Mouse (Mus musculus) myocyte (in vitro differentiated cells): Measurements from ENCODE around the gene Bcl3. TPM values are rescaled to one million over a fixed set of nuclear protein-coding genes. Genes with fewer than 3 reads are reported as not detected.

Source experiments
- H3K27me3 ChIP-seq: one replicate; pipeline ENCODE4 v1.6.1; 2011; ENCODE audit not compliant: control insufficient read depth, insufficient read depth, insufficient read length
- H3K36me3 ChIP-seq: one replicate; pipeline ENCODE4 v1.6.1; 2011; ENCODE audit not compliant: control insufficient read depth, insufficient read depth
- H3K4me2 ChIP-seq: one replicate; pipeline ENCODE4 v1.6.1; 2011; ENCODE audit warnings: low read depth, control low read depth
- H3K4me3 ChIP-seq: one replicate; pipeline ENCODE4 v1.5.1; 2011; ENCODE audit warnings: mild to moderate bottlenecking, control low read depth, moderate library complexity
- H3K79me2 ChIP-seq: one replicate; pipeline ENCODE4 v1.6.1; 2011; ENCODE audit not compliant: control insufficient read depth, insufficient read depth
- H3ac ChIP-seq: one replicate; pipeline ENCODE4 v1.6.1; 2011; ENCODE audit not compliant: control insufficient read depth, insufficient read length
- CEBPB ChIP-seq: IDR thresholded peaks from 2 replicates; pipeline ENCODE4 v1.6.1; 2011; ENCODE audit warnings: mild to moderate bottlenecking, moderate library complexity; ENCODE audit not compliant: poor library complexity, insufficient read depth, severe bottlenecking
- E2F4 ChIP-seq: IDR thresholded peaks from one replicate; pipeline ENCODE4 v1.6.1; 2011; ENCODE audit warnings: mild to moderate bottlenecking, control low read depth, moderate library complexity; ENCODE audit not compliant: insufficient read depth
- MAX ChIP-seq: IDR thresholded peaks from one replicate; pipeline ENCODE4 v1.6.1; 2011; ENCODE audit warnings: low read depth, mild to moderate bottlenecking, control low read depth
- MYOD1 ChIP-seq, 3 experiments: IDR thresholded peaks; one replicate each; pipeline ENCODE4 v1.6.1; 2011; ENCODE audit warnings: control low read depth in 2 of 3, low read depth in 2 of 3, mild to moderate bottlenecking in 2 of 3, moderate library complexity in 1 of 3; ENCODE audit not compliant: insufficient read length in 2 of 3, control insufficient read depth in 1 of 3
- MYOG ChIP-seq, 3 experiments: IDR thresholded peaks; one replicate each; pipeline ENCODE4 v1.6.1; 2011; ENCODE audit warnings: control low read depth in 2 of 3, low read depth in 2 of 3, mild to moderate bottlenecking in 2 of 3; ENCODE audit not compliant: insufficient read length in 2 of 3, control insufficient read depth in 1 of 3, insufficient read depth in 1 of 3
- POLR2A ChIP-seq: IDR thresholded peaks from one replicate; pipeline ENCODE4 v1.6.1; 2011; ENCODE audit warnings: low read depth, mild to moderate bottlenecking, control low read depth, moderate library complexity; ENCODE audit not compliant: insufficient read length
- POLR2AphosphoS2 ChIP-seq: IDR thresholded peaks from one replicate; pipeline ENCODE4 v1.6.1; 2011; ENCODE audit warnings: low read depth, control low read depth; ENCODE audit not compliant: insufficient read length
- REST ChIP-seq: IDR thresholded peaks from one replicate; pipeline ENCODE4 v1.6.1; 2011; ENCODE audit warnings: mild to moderate bottlenecking, control low read depth, moderate library complexity; ENCODE audit not compliant: insufficient read depth, insufficient read length
- SRF ChIP-seq: IDR thresholded peaks from one replicate; pipeline ENCODE4 v1.6.1; 2011; ENCODE audit warnings: low read depth; ENCODE audit not compliant: control insufficient read depth, insufficient read length
- TCF12 ChIP-seq: IDR thresholded peaks from one replicate; pipeline ENCODE4 v1.6.1; 2011; ENCODE audit warnings: mild to moderate bottlenecking, control low read depth; ENCODE audit not compliant: poor library complexity, insufficient read depth, severe bottlenecking
- TCF3 ChIP-seq: IDR thresholded peaks from one replicate; pipeline ENCODE4 v1.6.1; 2011; ENCODE audit warnings: low read depth, control low read depth; ENCODE audit not compliant: insufficient read length
- USF1 ChIP-seq: IDR thresholded peaks from one replicate; pipeline ENCODE4 v1.6.1; 2011; ENCODE audit warnings: low read depth, mild to moderate bottlenecking, control low read depth, moderate library complexity
- polyA plus RNA-seq: library from polyadenylated mRNA; unstranded; fragments of >200 nt; fragmentation: generic; extraction: Trizol; gene quantifications from one replicate; pipeline ENCODE4 v1.2.1, GENCODE M21; 2012; ENCODE audit warnings: missing spikeins

Bcl3 gene
- polyA plus RNA-seq, 1 experiment: 19.2 TPM

GRCm38 (mm10) chr7:19782645-19783044 is 39.9 kb downstream of the Bcl3 start:
- H3K27me3 ChIP-seq: no peaks in the 10 kb centered on the region
- no peak overlapping the region for H3K4me3 ChIP-seq
- H3K79me2 ChIP-seq: no peaks in the 10 kb centered on the region
- TF ChIP-seq CEBPB (no peak), POLR2AphosphoS2 (no peak), MAX (no peak), REST (no peak), POLR2A (no peak), E2F4 (no peak), MYOD1 (IDR thresholded peaks at IDR 0.05; ENCODE audit: control insufficient read depth in 1 of 3, insufficient read length in 2 of 3, low read depth in 2 of 3) (no peak), TCF3 (no peak), USF1 (no peak), SRF (no peak), TCF12 (no peak), MYOG (IDR thresholded peaks at IDR 0.05; ENCODE audit: control insufficient read depth in 1 of 3, insufficient read depth in 1 of 3, insufficient read length in 2 of 3, low read depth in 2 of 3) (no peak)
- no peaks in the 10 kb centered on the region for H3K36me3 ChIP-seq
- no peak overlapping the region for H3K4me2 ChIP-seq
- no peak overlapping the region for H3ac ChIP-seq

GRCm38 (mm10) chr7:19781741-19782140 is 40.8 kb downstream of the Bcl3 start:
- Histone ChIP-seq H3K36me3 (no peaks in the 10 kb centered on the region), H3K79me2 (no peaks in the 10 kb centered on the region), H3K4me2 (no peak overlapping the region), H3K4me3 (no peak overlapping the region), H3K27me3 (no peaks in the 10 kb centered on the region), H3ac (no peak overlapping the region)
- TF ChIP-seq POLR2AphosphoS2 (no peak), SRF (no peak), MYOG (IDR thresholded peaks at IDR 0.05; ENCODE audit: control insufficient read depth in 1 of 3, insufficient read depth in 1 of 3, insufficient read length in 2 of 3, low read depth in 2 of 3) (no peak), CEBPB (no peak), USF1 (no peak), TCF3 (no peak), MAX (no peak), REST (no peak)

GRCm38 (mm10) chr7:19779903-19780302 is 42.7 kb downstream of the Bcl3 start:
- no peak overlapping the region for H3K4me3 ChIP-seq
- no peaks in the 10 kb centered on the region for H3K36me3 ChIP-seq
- no peak overlapping the region for H3ac ChIP-seq
- no peaks in the 10 kb centered on the region for H3K27me3 ChIP-seq
- no peak for TF ChIP-seq USF1
- TF ChIP-seq POLR2A: no peak
- no peaks in the 10 kb centered on the region for H3K79me2 ChIP-seq
- no peak overlapping the region for H3K4me2 ChIP-seq

GRCm38 (mm10) chr7:19778645-19779044 is 43.9 kb downstream of the Bcl3 start:
- H3K4me3 ChIP-seq: no peak overlapping the region
- H3K27me3 ChIP-seq: no peaks in the 10 kb centered on the region
- TF ChIP-seq MYOG (IDR thresholded peaks at IDR 0.05; ENCODE audit: control insufficient read depth in 1 of 3, insufficient read depth in 1 of 3, insufficient read length in 2 of 3, low read depth in 2 of 3) (no peak), MYOD1 (IDR thresholded peaks at IDR 0.05; ENCODE audit: control insufficient read depth in 1 of 3, insufficient read length in 2 of 3, low read depth in 2 of 3) (no peak), SRF (no peak), TCF3 (no peak), E2F4 (no peak), USF1 (no peak), POLR2AphosphoS2 (no peak), MAX (no peak), REST (no peak), POLR2A (no peak), TCF12 (no peak), CEBPB (no peak)
- H3ac ChIP-seq: no peak overlapping the region
- H3K79me2 ChIP-seq: no peaks in the 10 kb centered on the region
- no peak overlapping the region for H3K4me2 ChIP-seq
- H3K36me3 ChIP-seq: no peaks in the 10 kb centered on the region

GRCm38 (mm10) chr7:19777049-19777723 is 45.4 kb downstream of the Bcl3 start:
- no peaks in the 10 kb centered on the region for H3K27me3 ChIP-seq
- TF ChIP-seq MYOD1 (IDR thresholded peaks at IDR 0.05; ENCODE audit: control insufficient read depth in 1 of 3, insufficient read length in 2 of 3, low read depth in 2 of 3) (peak; percentile 94 to 96 (median 94)), MYOG (IDR thresholded peaks at IDR 0.05; ENCODE audit: control insufficient read depth in 1 of 3, insufficient read depth in 1 of 3, insufficient read length in 2 of 3, low read depth in 2 of 3) (peak; percentile 49 to 77 (median 53)), TCF12 (peak; percentile 27), POLR2AphosphoS2 (no peak), TCF3 (no peak), USF1 (no peak)
- H3K79me2 ChIP-seq: no peaks in the 10 kb centered on the region
- no peak overlapping the region for H3K4me3 ChIP-seq
- H3K36me3 ChIP-seq: no peaks in the 10 kb centered on the region
- H3ac ChIP-seq: no peak overlapping the region
- no peak overlapping the region for H3K4me2 ChIP-seq
